Mouse (Mus musculus) heart, embryonic 14.5 days (tissue): Measurements from ENCODE around the gene Faap20. TPM values are rescaled to one million over a fixed set of nuclear protein-coding genes. Genes with fewer than 3 reads are reported as not detected.

Experiments
- ATAC-seq: fragments of 200-750 bp; cut with Nextera tagmentation; 2 replicates; pipeline ENCODE4 v1.8.0; 2017; ENCODE audit warnings: low read depth, moderate TSS enrichment; ENCODE audit not compliant: insufficient number of reproducible peaks, insufficient read depth, low FRiP score
- H3K27ac ChIP-seq, 2 experiments: fragments of 200-500 bp in 1 of 2; fragments of 300-500 bp in 1 of 2; sonication (generic) in 1 of 2; replicated peaks in 1 of 2; 2 replicates each; pipeline ENCODE4 v1.5.1; 2012 to 2014; ENCODE audit warnings: low read depth in 2 of 2, low read length in 2 of 2, control low read depth in 1 of 2, mild to moderate bottlenecking in 1 of 2, mixed read lengths in 1 of 2; ENCODE audit not compliant: control insufficient read depth in 1 of 2, insufficient read depth in 1 of 2
- H3K27me3 ChIP-seq: fragments of 300-500 bp; sonication (generic); 2 replicates; pipeline ENCODE4 v1.6.1; 2014; ENCODE audit warnings: mild to moderate bottlenecking, low read length, control low read depth; ENCODE audit not compliant: control insufficient read depth, insufficient read depth
- H3K36me3 ChIP-seq: fragments of 300-500 bp; sonication (generic); 2 replicates; pipeline ENCODE4 v1.6.1; 2014; ENCODE audit warnings: mild to moderate bottlenecking, control low read depth, low read length, mixed read lengths; ENCODE audit not compliant: control insufficient read depth, insufficient read depth
- H3K4me1 ChIP-seq, 2 experiments: fragments of 200-500 bp in 1 of 2; fragments of 300-500 bp in 1 of 2; sonication (generic) in 1 of 2; 2 replicates each; pipeline ENCODE4 v1.6.1; 2012 to 2014; ENCODE audit warnings: low read length in 2 of 2, control low read depth in 1 of 2, mixed read lengths in 1 of 2; ENCODE audit not compliant: control insufficient read depth in 2 of 2, insufficient read depth in 2 of 2
- H3K4me2 ChIP-seq: fragments of 300-500 bp; sonication (generic); 2 replicates; pipeline ENCODE4 v1.6.1; 2014; ENCODE audit warnings: mild to moderate bottlenecking, low read length
- H3K4me3 ChIP-seq, 2 experiments: fragments of 200-500 bp in 1 of 2; fragments of 300-500 bp in 1 of 2; sonication (generic) in 1 of 2; 2 replicates each; pipeline ENCODE4 v1.5.1; 2012 to 2014; ENCODE audit warnings: low read length in 2 of 2, mild to moderate bottlenecking in 2 of 2, control low read depth in 1 of 2, low read depth in 1 of 2, moderate library complexity in 1 of 2; ENCODE audit not compliant: control insufficient read depth in 1 of 2, insufficient read depth in 1 of 2
- H3K9ac ChIP-seq: fragments of 300-500 bp; sonication (generic); 2 replicates; pipeline ENCODE4 v1.6.1; 2014; ENCODE audit warnings: mild to moderate bottlenecking, low read length
- H3K9me3 ChIP-seq: fragments of 300-500 bp; sonication (generic); 2 replicates; pipeline ENCODE4 v1.6.1; 2016; ENCODE audit warnings: low read length, control low read depth; ENCODE audit not compliant: control insufficient read depth
- WGBS: fragments of 180-500 bp; shearing (Covaris S2); extraction: QIAGEN DNeasy Blood & Tissue Kit; methylation state at CpG from one replicate; pipeline ENCODE4 v1.1.7; 2014; 5-methylcytosine and 5-hydroxymethylcytosine counted together
- polyA plus RNA-seq: library from polyadenylated mRNA; unstranded; fragments of >200 nt; fragmentation: Nextera tagmentation; extraction: Ambion mirVana; gene quantifications from 2 replicates; pipeline ENCODE4 v1.2.1, GENCODE M21; 2014

Faap20 gene
- polyA plus RNA-seq, 1 experiment from 2014 or later, result 74.8 TPM

- Histone ChIP-seq H3K4me3 (no peak overlapping the region), H3K36me3 (no peaks in the 10 kb centered on the region), H3K9me3 (no peaks in the 10 kb centered on the region), H3K27ac (no peak overlapping the region), H3K4me1 (peaks cover 2 to 5% of the 10 kb centered on the region in 2 experiments; a peak in 2 of 4 replicates), H3K27me3 (no peaks in the 10 kb centered on the region), H3K9ac (no peak overlapping the region), H3K4me2 (no peak overlapping the region)
- WGBS, result 44% methylated on average over 5 of the region's 5 CpGs
- no peak for ATAC-seq
Observed at GRCm38 (mm10) chr4:155274451-155274850, 24.8 kb downstream of the Faap20 start.

- Histone ChIP-seq H3K4me2 (no peak overlapping the region), H3K9ac (no peak overlapping the region), H3K36me3 (no peaks in the 10 kb centered on the region), H3K9me3 (no peaks in the 10 kb centered on the region), H3K4me3 (no peak overlapping the region), H3K27ac (no peak overlapping the region), H3K27me3 (no peaks in the 10 kb centered on the region), H3K4me1 (peaks cover 2 to 5% of the 10 kb centered on the region in 2 experiments; a peak in 2 of 4 replicates)
- no peak for ATAC-seq
- 49% methylated on average over 3 of the region's 3 CpGs for WGBS
Observed at GRCm38 (mm10) chr4:155274851-155275250, 25.2 kb downstream of the Faap20 start.

GRCm38 (mm10) chr4:155277963-155278362, 28.4 kb downstream of the Faap20 start:
- Histone ChIP-seq H3K9ac (no peak overlapping the region), H3K4me3 (no peak overlapping the region), H3K36me3 (no peaks in the 10 kb centered on the region), H3K4me2 (no peak overlapping the region), H3K27me3 (no peaks in the 10 kb centered on the region), H3K27ac (0 out of 4 replicates have a peak overlapping the region, but pooled peaks of 1 of the 2 experiments have one; percentile 35), H3K9me3 (no peaks in the 10 kb centered on the region), H3K4me1 (peaks cover 19 to 24% of the 10 kb centered on the region in 2 experiments)
- WGBS, result 65% methylated on average over 6 of the region's 6 CpGs
- ATAC-seq, result no peak

GRCm38 (mm10) chr4:155279054-155279453, 29.5 kb downstream of the Faap20 start:
- Histone ChIP-seq H3K27ac (no peak overlapping the region), H3K36me3 (no peaks in the 10 kb centered on the region), H3K4me3 (no peak overlapping the region), H3K9ac (no peak overlapping the region), H3K9me3 (no peaks in the 10 kb centered on the region), H3K4me1 (peaks cover 22 to 24% of the 10 kb centered on the region in 2 experiments), H3K4me2 (no peak overlapping the region), H3K27me3 (no peaks in the 10 kb centered on the region)
- no peak for ATAC-seq
- 76% methylated on average over 8 of the region's 8 CpGs for WGBS

GRCm38 (mm10) chr4:155279926-155280767, 30.5 kb downstream of the Faap20 start:
- H3K4me3 ChIP-seq, result no peak overlapping the region
- H3K36me3 ChIP-seq, result no peaks in the 10 kb centered on the region
- H3K27ac ChIP-seq, result no peak overlapping the region
- 50% methylated on average over 16 of the region's 16 CpGs for WGBS
- peaks cover 20 to 26% of the 10 kb centered on the region in 2 experiments for H3K4me1 ChIP-seq
- H3K4me2 ChIP-seq, result peak overlapping the region; percentile 19; the same call in 1 of the 2 replicates
- no peak overlapping the region for H3K9ac ChIP-seq
- no peaks in the 10 kb centered on the region for H3K27me3 ChIP-seq
- no peak for ATAC-seq
- no peaks in the 10 kb centered on the region for H3K9me3 ChIP-seq

GRCm38 (mm10) chr4:155280768-155281121, 31.1 kb downstream of the Faap20 start:
- H3K27ac ChIP-seq, result no peak overlapping the region
- H3K9me3 ChIP-seq, result no peaks in the 10 kb centered on the region
- ATAC-seq, result no peak
- WGBS, result 83% methylated on average over 1 of the region's 1 CpGs
- no peak overlapping the region for H3K4me3 ChIP-seq
- H3K4me2 ChIP-seq, result no peak overlapping the region
- H3K9ac ChIP-seq, result no peak overlapping the region
- no peaks in the 10 kb centered on the region for H3K27me3 ChIP-seq
- peaks cover 20 to 26% of the 10 kb centered on the region in 2 experiments for H3K4me1 ChIP-seq
- H3K36me3 ChIP-seq, result no peaks in the 10 kb centered on the region

GRCm38 (mm10) chr4:155281227-155281626, 31.6 kb downstream of the Faap20 start:
- Histone ChIP-seq H3K27me3 (no peaks in the 10 kb centered on the region), H3K9ac (no peak overlapping the region), H3K9me3 (no peaks in the 10 kb centered on the region), H3K36me3 (no peaks in the 10 kb centered on the region), H3K4me3 (no peak overlapping the region), H3K4me1 (peaks cover 20 to 26% of the 10 kb centered on the region in 2 experiments), H3K4me2 (no peak overlapping the region), H3K27ac (no peak overlapping the region)
- 68% methylated on average over 2 of the region's 2 CpGs for WGBS
- no peak for ATAC-seq
